Mouse (Mus musculus) R1 (cell line): ENCODE measurements around the gene Ldlrad1.

ENCODE experiments used
- DNase-seq: peaks from one replicate; pipeline ENCODE4 v3.0.0-alpha.2; 2018; ENCODE audit warnings: low read depth, low spot score

Ldlrad1 gene

GRCm38 (mm10) chr4:107260001-107260400, 51.0 kb downstream of the Ldlrad1 start:
- no peak for DNase-seq
